Mouse (Mus musculus): ENCODE measurements at regions not wholly inside any gene's neighbourhood (a gene's known extent, or its start where the extent isn't known, plus 50 kb on each side); places are given as distances from the start of the nearest gene placed in this dataset.

- DNase-seq (ENCODE audit: extremely low read depth, low read depth, low spot score), result no peak
- TF ChIP-seq CTCF (IDR thresholded peaks at IDR 0.05; ENCODE audit: low read depth, low read length) (no peak), POLR2A (IDR thresholded peaks at IDR 0.05; ENCODE audit: extremely low read depth, insufficient read depth, low read length) (no peak)
- WGBS, result 93% methylated on average over 9 of the region's 9 CpGs
- Histone ChIP-seq H3K27ac (replicated peaks; ENCODE audit: insufficient read depth, low read depth, low read length) (no peak overlapping the region), H3K79me2 (ENCODE audit: control insufficient read depth, insufficient read depth, low read length) (no peaks in the 10 kb centered on the region), H3K4me3 (ENCODE audit: insufficient read depth, low read depth, low read length) (no peak overlapping the region), H3K9ac (ENCODE audit: low read depth, low read length) (no peak overlapping the region), H3K27me3 (ENCODE audit: control insufficient read depth, insufficient read depth, low read length) (no peaks in the 10 kb centered on the region), H3K4me1 (ENCODE audit: control insufficient read depth, insufficient read depth, low read length) (no peaks in the 10 kb centered on the region), H3K36me3 (ENCODE audit: control insufficient read depth, insufficient read depth, low read length) (no peaks in the 10 kb centered on the region)
These were observed 197.9 kb upstream of the Hs6st1 start for GRCm38 (mm10) chr1:35870144-35870827.

- H3K27me3 ChIP-seq (ENCODE audit: control insufficient read depth, insufficient read depth, low read length), result no peaks in the 10 kb centered on the region
- no peaks in the 10 kb centered on the region for H3K79me2 ChIP-seq (ENCODE audit: control insufficient read depth, insufficient read depth, low read length)
- no peak overlapping the region for H3K4me3 ChIP-seq (ENCODE audit: insufficient read depth, low read depth, low read length)
- 89% methylated on average over 2 of the region's 2 CpGs for WGBS
- H3K4me1 ChIP-seq (ENCODE audit: control insufficient read depth, insufficient read depth, low read length), result no peaks in the 10 kb centered on the region; the same call in 1 of the 2 replicates
- no peak overlapping the region for H3K9ac ChIP-seq (ENCODE audit: low read depth, low read length)
- no peak overlapping the region for H3K27ac ChIP-seq (replicated peaks; ENCODE audit: insufficient read depth, low read depth, low read length)
- TF ChIP-seq POLR2A (IDR thresholded peaks at IDR 0.05; ENCODE audit: extremely low read depth, insufficient read depth, low read length), result no peak
- TF ChIP-seq CTCF (IDR thresholded peaks at IDR 0.05; ENCODE audit: low read depth, low read length), result no peak
- no peaks in the 10 kb centered on the region for H3K36me3 ChIP-seq (ENCODE audit: control insufficient read depth, insufficient read depth, low read length)
- DNase-seq (ENCODE audit: extremely low read depth, low read depth, low spot score), result no peak
These were observed 195.2 kb upstream of the Hs6st1 start for GRCm38 (mm10) chr1:35873038-35873437.

DNA sequence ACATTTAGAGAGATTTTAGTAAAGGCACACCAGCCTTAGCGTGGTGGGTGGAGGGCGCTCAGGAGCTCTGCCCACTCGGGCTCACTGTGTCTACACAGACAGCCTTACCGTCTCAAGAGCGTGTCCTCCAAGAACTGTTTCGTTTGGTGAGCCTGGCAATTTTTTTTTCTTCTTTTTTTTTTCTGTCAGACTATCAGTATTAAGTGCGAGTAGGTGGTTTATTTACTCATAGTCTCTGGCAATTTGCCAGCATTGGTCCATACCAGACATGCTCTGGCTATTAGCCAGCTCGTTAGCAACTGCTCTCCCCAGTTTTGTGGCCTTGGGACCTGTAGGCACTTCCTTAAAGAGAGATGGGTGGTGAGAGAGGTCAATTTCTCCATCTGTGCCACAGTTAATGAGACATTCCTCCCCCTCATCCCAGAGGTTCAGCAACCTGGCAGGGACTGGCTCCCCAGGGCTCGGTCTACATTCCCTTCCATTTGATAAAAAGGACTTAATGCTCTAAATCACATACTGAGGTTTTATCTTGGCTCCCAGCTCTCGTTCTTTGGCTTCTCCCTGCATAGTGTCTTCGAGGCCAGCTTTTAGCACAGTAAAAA is 192.9 kb upstream of the Hs6st1 start:
- H3K79me2 ChIP-seq (ENCODE audit: control insufficient read depth, insufficient read depth, low read length), result no peaks in the 10 kb centered on the region
- H3K9ac ChIP-seq (ENCODE audit: low read depth, low read length), result no peak overlapping the region
- TF ChIP-seq CTCF (IDR thresholded peaks at IDR 0.05; ENCODE audit: low read depth, low read length) (no peak), POLR2A (IDR thresholded peaks at IDR 0.05; ENCODE audit: extremely low read depth, insufficient read depth, low read length) (no peak)
- no peak overlapping the region for H3K4me3 ChIP-seq (ENCODE audit: insufficient read depth, low read depth, low read length)
- no peak overlapping the region for H3K27ac ChIP-seq (replicated peaks; ENCODE audit: insufficient read depth, low read depth, low read length)
- DNase-seq (ENCODE audit: extremely low read depth, low read depth, low spot score), result peak; percentile 31
- no peaks in the 10 kb centered on the region for H3K36me3 ChIP-seq (ENCODE audit: control insufficient read depth, insufficient read depth, low read length)
- H3K4me1 ChIP-seq (ENCODE audit: control insufficient read depth, insufficient read depth, low read length), result no peaks in the 10 kb centered on the region; the same call in 1 of the 2 replicates
- H3K27me3 ChIP-seq (ENCODE audit: control insufficient read depth, insufficient read depth, low read length), result no peaks in the 10 kb centered on the region
- 61% methylated on average over 11 of the region's 11 CpGs for WGBS

- DNase-seq (ENCODE audit: extremely low read depth, low read depth, low spot score), result peak; percentile 53
- Histone ChIP-seq H3K36me3 (ENCODE audit: control insufficient read depth, insufficient read depth, low read length) (no peaks in the 10 kb centered on the region), H3K4me3 (ENCODE audit: insufficient read depth, low read depth, low read length) (no peak overlapping the region), H3K4me1 (ENCODE audit: control insufficient read depth, insufficient read depth, low read length) (peaks cover 4% of the 10 kb centered on the region), H3K9ac (ENCODE audit: low read depth, low read length) (no peak overlapping the region), H3K27me3 (ENCODE audit: control insufficient read depth, insufficient read depth, low read length) (no peaks in the 10 kb centered on the region), H3K79me2 (ENCODE audit: control insufficient read depth, insufficient read depth, low read length) (no peaks in the 10 kb centered on the region), H3K27ac (replicated peaks; ENCODE audit: insufficient read depth, low read depth, low read length) (no peak overlapping the region)
- 45% methylated on average over 4 of the region's 4 CpGs for WGBS
- TF ChIP-seq POLR2A (IDR thresholded peaks at IDR 0.05; ENCODE audit: extremely low read depth, insufficient read depth, low read length) (no peak), CTCF (IDR thresholded peaks at IDR 0.05; ENCODE audit: low read depth, low read length) (no peak)
These were observed 189.8 kb upstream of the Hs6st1 start for GRCm38 (mm10) chr1:35878426-35878825.

DNA sequence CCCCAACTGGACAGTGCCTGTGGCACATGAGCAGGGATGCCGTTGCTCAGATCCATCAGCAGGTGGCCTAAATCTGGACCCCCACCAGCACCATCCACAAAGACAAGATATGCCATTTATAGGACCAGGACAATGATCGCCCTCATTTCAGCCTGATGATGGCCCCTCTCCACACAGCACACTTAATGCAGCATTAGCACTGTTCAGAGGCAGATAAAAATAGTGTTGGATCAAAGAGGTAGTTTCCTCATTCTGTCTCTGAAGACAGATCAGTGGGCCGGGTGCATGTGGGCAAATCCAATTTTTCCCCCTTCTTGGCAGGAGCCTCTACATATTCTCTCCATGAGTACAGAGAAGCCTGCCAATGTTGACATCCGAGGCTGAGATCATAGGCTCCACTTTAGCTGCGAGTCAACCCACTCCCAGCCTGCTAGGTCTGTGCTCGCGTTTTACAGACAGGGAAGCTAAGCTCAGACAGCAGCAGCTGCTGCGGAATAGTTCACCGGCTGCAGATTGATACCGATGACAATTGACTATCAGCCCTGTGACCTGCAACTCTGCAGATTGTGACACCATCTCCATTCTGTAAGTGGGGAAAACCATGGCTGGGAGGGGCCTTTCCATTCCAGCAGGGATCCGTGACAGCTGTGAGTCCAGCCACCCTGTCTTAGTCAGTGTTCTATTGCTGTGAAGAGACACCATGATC is 188.7 kb upstream of the Hs6st1 start:
- no peak for DNase-seq (ENCODE audit: extremely low read depth, low read depth, low spot score)
- Histone ChIP-seq H3K27ac (replicated peaks; ENCODE audit: insufficient read depth, low read depth, low read length) (no peak overlapping the region), H3K4me1 (ENCODE audit: control insufficient read depth, insufficient read depth, low read length) (peaks cover 4% of the 10 kb centered on the region), H3K27me3 (ENCODE audit: control insufficient read depth, insufficient read depth, low read length) (no peaks in the 10 kb centered on the region), H3K79me2 (ENCODE audit: control insufficient read depth, insufficient read depth, low read length) (no peaks in the 10 kb centered on the region), H3K9ac (ENCODE audit: low read depth, low read length) (no peak overlapping the region), H3K36me3 (ENCODE audit: control insufficient read depth, insufficient read depth, low read length) (no peaks in the 10 kb centered on the region), H3K4me3 (ENCODE audit: insufficient read depth, low read depth, low read length) (no peak overlapping the region)
- 78% methylated on average over 11 of the region's 11 CpGs for WGBS
- TF ChIP-seq CTCF (IDR thresholded peaks at IDR 0.05; ENCODE audit: low read depth, low read length) (no peak), POLR2A (IDR thresholded peaks at IDR 0.05; ENCODE audit: extremely low read depth, insufficient read depth, low read length) (no peak)
